Mouse (Mus musculus) olfactory bulb, adult 2 months (tissue): ENCODE results near the gene Add2. TPM values are rescaled to one million over a fixed set of nuclear protein-coding genes. Genes with fewer than 3 reads are reported as not detected.

Experiments used
- H3K27ac ChIP-seq: fragments of 200-500 bp; 2 replicates; pipeline ENCODE4 v1.5.1; 2012; ENCODE audit warnings: low read depth, low read length; ENCODE audit not compliant: insufficient read depth
- H3K4me1 ChIP-seq: fragments of 200-500 bp; 2 replicates; pipeline ENCODE4 v1.6.1; 2012; ENCODE audit warnings: low read length; ENCODE audit not compliant: control insufficient read depth, insufficient read depth
- H3K4me3 ChIP-seq: fragments of 200-500 bp; 2 replicates; pipeline ENCODE4 v1.5.1; 2012; ENCODE audit warnings: mild to moderate bottlenecking, low read depth, low read length, moderate library complexity; ENCODE audit not compliant: insufficient read depth
- CTCF ChIP-seq: fragments of 200-500 bp; IDR thresholded peaks from 2 replicates; pipeline ENCODE4 v1.5.1; 2012; ENCODE audit warnings: low read depth, mild to moderate bottlenecking, low read length, moderate library complexity; ENCODE audit not compliant: insufficient read depth
- POLR2A ChIP-seq: fragments of 200-500 bp; IDR thresholded peaks from 2 replicates; pipeline ENCODE4 v1.6.1; 2012; ENCODE audit warnings: mild to moderate bottlenecking, low read depth, low read length, moderate library complexity; ENCODE audit not compliant: insufficient read depth
- WGBS: fragments of 180-500 bp; shearing (Covaris S2); methylation state at CpG from one replicate; pipeline ENCODE4 v1.1.7; 2018; 5-methylcytosine and 5-hydroxymethylcytosine counted together
- polyA plus RNA-seq: library from polyadenylated mRNA; stranded (reverse); fragments of >200 nt; gene quantifications from 2 replicates; pipeline ENCODE4 v1.2.4, GENCODE M21; 2012; ENCODE audit warnings: low replicate concordance; ENCODE audit not compliant: missing spikeins, insufficient read depth, insufficient read length

Gene Add2
- polyA plus RNA-seq, 1 experiment = 39.6 TPM

DNA sequence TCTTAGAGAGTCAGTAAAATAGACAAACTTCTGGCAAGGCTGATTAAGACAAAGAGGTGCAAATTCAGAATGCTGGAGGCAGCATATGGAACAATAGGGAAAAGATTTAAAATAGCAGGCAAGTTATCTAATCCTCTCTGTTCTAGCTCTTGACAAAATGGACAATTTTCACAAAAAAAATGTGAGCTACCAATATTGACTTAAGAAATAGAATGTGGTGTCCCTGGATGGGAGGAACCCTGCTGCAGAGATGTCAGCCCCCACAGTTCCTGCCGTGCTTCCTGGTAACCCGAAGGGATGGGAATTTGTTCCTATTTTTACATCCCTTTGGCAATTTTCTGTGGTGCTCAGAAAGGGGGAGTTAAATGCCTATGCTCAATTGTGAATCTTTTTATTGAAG is 10.4 kb downstream of the Add2 start:
- TF ChIP-seq CTCF (no peak), POLR2A (no peak)
- peak overlapping the region; percentile 36 for H3K27ac ChIP-seq
- H3K4me3 ChIP-seq = no peak overlapping the region

DNA sequence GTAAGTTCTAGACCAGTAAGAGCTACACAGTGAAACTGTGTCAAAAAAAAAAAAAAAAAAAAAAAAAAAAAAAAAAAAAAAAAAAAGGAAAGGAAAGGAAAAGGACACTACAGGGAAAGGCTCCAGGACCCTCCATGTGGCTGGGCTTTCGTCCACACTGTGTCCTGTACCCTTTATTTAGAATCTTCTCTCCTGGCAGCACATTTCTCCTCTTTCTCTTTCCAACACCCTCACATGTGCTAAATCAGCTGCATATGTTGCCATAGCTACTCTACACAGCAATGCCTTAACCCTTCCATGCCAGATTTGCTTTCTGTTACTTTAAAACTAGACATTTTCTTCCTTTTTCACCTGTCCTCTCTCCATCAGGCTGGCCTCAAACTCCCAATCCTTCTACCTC is 11.7 kb downstream of the Add2 start:
- H3K4me3 ChIP-seq = no peak overlapping the region
- TF ChIP-seq POLR2A = no peak
- WGBS = 27% methylated on average over 1 of the region's 1 CpGs
- peaks cover 20% of the 10 kb centered on the region for H3K4me1 ChIP-seq
- peak overlapping the region; percentile 66 for H3K27ac ChIP-seq

More for the DNA sequence above, 10.4 kb downstream of the Add2 start:
- 13% methylated on average over 2 of the region's 2 CpGs for WGBS
- peaks cover 19% of the 10 kb centered on the region for H3K4me1 ChIP-seq

GRCm38 (mm10) chr6:86047510-86047909 is 19.0 kb downstream of the Add2 start:
- peaks cover 43% of the 10 kb centered on the region for H3K4me1 ChIP-seq
- no peak for TF ChIP-seq CTCF
- no peak for TF ChIP-seq POLR2A
- no peak overlapping the region for H3K4me3 ChIP-seq
- H3K27ac ChIP-seq = peak overlapping the region; percentile 84
- 84% methylated on average over 11 of the region's 11 CpGs for WGBS

DNA sequence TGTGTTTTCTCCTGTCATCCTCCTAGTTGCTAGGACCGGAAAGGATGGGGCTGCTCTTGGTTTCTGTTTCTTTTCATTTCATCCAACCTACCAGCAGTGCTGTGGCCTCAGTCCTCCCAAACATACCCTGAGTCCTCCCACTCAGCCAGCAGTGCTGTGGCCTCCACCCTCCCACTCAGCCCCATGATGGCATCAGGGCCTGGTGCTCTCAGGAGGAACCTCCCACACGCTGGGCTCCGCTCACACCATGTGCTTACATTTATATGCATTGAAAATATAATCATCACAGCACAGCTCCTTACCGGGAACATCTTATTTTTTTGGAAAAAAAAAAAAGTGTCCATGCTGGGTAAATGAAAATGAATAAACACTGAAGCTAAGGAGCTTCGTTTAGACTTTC is 20.0 kb downstream of the Add2 start:
- H3K4me3 ChIP-seq = no peak overlapping the region
- TF ChIP-seq CTCF (no peak), POLR2A (no peak)
- 42% methylated on average over 5 of the region's 5 CpGs for WGBS
- peaks cover 43% of the 10 kb centered on the region for H3K4me1 ChIP-seq
- peak overlapping the region; percentile 84 for H3K27ac ChIP-seq

GRCm38 (mm10) chr6:86050586-86051268 is 22.2 kb downstream of the Add2 start:
- no peak for TF ChIP-seq CTCF
- TF ChIP-seq POLR2A = no peak
- no peak overlapping the region for H3K4me3 ChIP-seq
- H3K4me1 ChIP-seq = peaks cover 40% of the 10 kb centered on the region
- peak overlapping the region; percentile 22; the same call in 1 of the 2 replicates for H3K27ac ChIP-seq
- WGBS = 32% methylated on average over 6 of the region's 6 CpGs

DNA sequence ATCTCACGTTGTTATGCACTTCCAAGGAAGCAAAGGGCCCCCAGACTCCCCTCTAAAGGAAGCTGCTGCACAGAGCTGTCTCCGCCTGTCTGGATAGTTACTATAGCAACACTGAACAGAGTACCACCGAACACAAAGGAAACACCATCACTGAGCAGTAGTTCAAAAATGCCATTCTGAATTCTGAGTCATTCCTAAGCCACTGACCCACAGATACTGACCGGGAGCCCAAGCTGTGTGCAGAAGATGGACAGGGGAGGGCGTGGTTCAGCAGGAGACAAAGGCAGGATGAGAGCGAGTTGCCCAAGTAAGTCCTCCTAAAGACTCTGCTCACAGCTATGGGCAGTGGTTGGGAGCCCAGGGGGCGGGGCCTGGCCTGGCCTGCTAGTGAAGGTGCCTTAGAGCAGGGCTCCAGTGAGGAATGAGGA is 23.6 kb downstream of the Add2 start:
- Histone ChIP-seq H3K27ac (peak overlapping the region; percentile 88), H3K4me1 (peaks cover 43% of the 10 kb centered on the region), H3K4me3 (no peak overlapping the region)
- WGBS = 20% methylated on average over 7 of the region's 7 CpGs
- no peak for TF ChIP-seq CTCF
- TF ChIP-seq POLR2A = no peak

- Histone ChIP-seq H3K27ac (peak overlapping the region; percentile 88), H3K4me3 (no peak overlapping the region), H3K4me1 (peaks cover 43% of the 10 kb centered on the region)
- no peak for TF ChIP-seq CTCF
- no peak for TF ChIP-seq POLR2A
- 19% methylated on average over 4 of the region's 4 CpGs for WGBS
Measured at GRCm38 (mm10) chr6:86052556-86052955, 24.1 kb downstream of the Add2 start.

DNA sequence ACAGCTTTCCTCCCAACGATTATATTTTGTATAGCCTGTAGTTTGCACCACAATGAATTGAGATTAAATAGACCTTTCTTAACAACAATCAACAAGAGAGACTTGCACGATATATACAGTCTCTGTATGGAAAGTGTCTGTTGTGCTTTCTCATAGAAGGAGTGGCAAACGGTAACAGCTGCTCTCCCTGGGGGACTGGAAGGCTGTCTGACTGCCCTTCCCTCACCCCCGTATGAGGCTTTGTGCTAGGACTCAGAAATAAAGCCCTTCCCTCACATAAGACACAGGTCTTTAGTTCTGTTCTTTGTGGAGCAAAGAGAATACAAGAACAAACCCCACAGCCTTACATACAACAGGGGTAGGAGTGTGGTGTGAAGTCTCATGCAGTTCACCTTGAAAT is 24.6 kb downstream of the Add2 start:
- 14% methylated on average over 4 of the region's 4 CpGs for WGBS
- Histone ChIP-seq H3K27ac (peak overlapping the region; percentile 88), H3K4me3 (no peak overlapping the region), H3K4me1 (peaks cover 44% of the 10 kb centered on the region)
- TF ChIP-seq POLR2A = no peak
- TF ChIP-seq CTCF = no peak

GRCm38 (mm10) chr6:86053594-86053993 is 25.1 kb downstream of the Add2 start:
- Histone ChIP-seq H3K4me3 (no peak overlapping the region), H3K27ac (peak overlapping the region; percentile 64; the same call in 1 of the 2 replicates), H3K4me1 (peaks cover 42% of the 10 kb centered on the region)
- no peak for TF ChIP-seq CTCF
- TF ChIP-seq POLR2A = no peak
- 66% methylated on average over 5 of the region's 5 CpGs for WGBS

GRCm38 (mm10) chr6:86058475-86058874 is 30.0 kb downstream of the Add2 start:
- Histone ChIP-seq H3K27ac (0 out of 2 replicates have a peak overlapping the region, but pooled peaks have one; percentile 33), H3K4me1 (peaks cover 48% of the 10 kb centered on the region), H3K4me3 (no peak overlapping the region)
- WGBS = 17% methylated on average over 1 of the region's 1 CpGs
- TF ChIP-seq CTCF = no peak
- no peak for TF ChIP-seq POLR2A
